Mouse (Mus musculus): ENCODE data around the gene Ppp2r5d.
A peak's percentile ranks its signal among the peaks of the same experiment; 100 is the strongest.

Ppp2r5d gene

GRCm38 (mm10) chr17:46680760-46681373, 24.0 kb downstream of the Ppp2r5d start, which contains the start of gene Klhdc3:
Gene Klhdc3, minus strand, starts transcription at chr17:46680914.
- peak; percentile 97 for DNase-seq (ENCODE audit: low spot score)

GRCm38 (mm10) chr17:46679843-46680759, 24.8 kb downstream of the Ppp2r5d start:
- peak; percentile 37 for DNase-seq (ENCODE audit: low spot score)

- no peak for DNase-seq (ENCODE audit: low spot score)
These were observed 26.0 kb downstream of the Ppp2r5d start for GRCm38 (mm10) chr17:46678911-46679310.

GRCm38 (mm10) chr17:46678416-46678815, 26.5 kb downstream of the Ppp2r5d start, which contains the start of gene Mea1:
Gene Mea1, plus strand, starts transcription at chr17:46678793.
- DNase-seq (ENCODE audit: low spot score), result no peak

- DNase-seq (ENCODE audit: low spot score), result no peak
These were observed 30.2 kb downstream of the Ppp2r5d start for GRCm38 (mm10) chr17:46674530-46675283.

- peak; percentile 89 for DNase-seq (ENCODE audit: low spot score)
These were observed 30.9 kb downstream of the Ppp2r5d start, which contains the start of gene Rrp36 for GRCm38 (mm10) chr17:46673850-46674529. Gene Rrp36, minus strand, starts transcription at chr17:46674352.

GRCm38 (mm10) chr17:46669911-46670310, 35.0 kb downstream of the Ppp2r5d start:
- no peak for DNase-seq (ENCODE audit: low spot score)

- no peak for DNase-seq (ENCODE audit: low spot score)
These were observed 37.2 kb downstream of the Ppp2r5d start for GRCm38 (mm10) chr17:46667712-46668111.

- DNase-seq (ENCODE audit: low spot score), result no peak
These were observed 42.2 kb downstream of the Ppp2r5d start for GRCm38 (mm10) chr17:46662730-46663129.

- DNase-seq (ENCODE audit: low spot score), result no peak
These were observed 42.9 kb downstream of the Ppp2r5d start for GRCm38 (mm10) chr17:46661981-46662380.

GRCm38 (mm10) chr17:46661351-46661750, 43.6 kb downstream of the Ppp2r5d start:
- DNase-seq (ENCODE audit: low spot score), result no peak

GRCm38 (mm10) chr17:46656054-46656453, 48.9 kb downstream of the Ppp2r5d start:
- DNase-seq (ENCODE audit: low spot score), result no peak

- no peak for DNase-seq (ENCODE audit: low spot score)
These were observed 53.0 kb downstream of the Ppp2r5d start for GRCm38 (mm10) chr17:46651755-46652547.

- DNase-seq (ENCODE audit: low spot score), result no peak
These were observed 53.6 kb downstream of the Ppp2r5d start for GRCm38 (mm10) chr17:46651292-46651691.

GRCm38 (mm10) chr17:46650232-46651031, 54.5 kb downstream of the Ppp2r5d start, which contains the start of gene Cul7:
Gene Cul7, plus strand, starts transcription at chr17:46650337.
- DNase-seq (ENCODE audit: low spot score), result peak; percentile 87

GRCm38 (mm10) chr17:46649811-46650210, 55.1 kb downstream of the Ppp2r5d start:
- no peak for DNase-seq (ENCODE audit: low spot score)

GRCm38 (mm10) chr17:46648436-46648835, 56.5 kb downstream of the Ppp2r5d start:
- DNase-seq (ENCODE audit: low spot score), result no peak

GRCm38 (mm10) chr17:46647279-46647678, 57.6 kb downstream of the Ppp2r5d start:
- DNase-seq (ENCODE audit: low spot score), result no peak

- DNase-seq (ENCODE audit: low spot score), result no peak
These were observed 58.6 kb downstream of the Ppp2r5d start for GRCm38 (mm10) chr17:46646322-46646662.
